Mouse (Mus musculus) heart, postnatal 0 days (tissue): ENCODE measurements around the gene Cfap97d1. TPM values are rescaled to one million over a fixed set of nuclear protein-coding genes. Genes with fewer than 3 reads are reported as not detected.
A peak's percentile ranks its signal among the peaks of the same experiment; 100 is the strongest.

ENCODE experiments used
- ATAC-seq: fragments of 200-750 bp; cut with Nextera tagmentation; 2 replicates; pipeline ENCODE4 v1.8.0; 2017; ENCODE audit warnings: low read depth, moderate number of reproducible peaks, moderate library complexity; ENCODE audit not compliant: insufficient read depth
- DNase-seq: peaks from one replicate; pipeline ENCODE4 v3.0.0-alpha.2; 2016; ENCODE audit warnings: low spot score
- H3K27ac ChIP-seq: fragments of 300-500 bp; sonication (generic); 2 replicates; pipeline ENCODE4 v1.5.1; 2014; ENCODE audit warnings: low read depth, mild to moderate bottlenecking
- H3K27me3 ChIP-seq: fragments of 300-500 bp; sonication (generic); 2 replicates; pipeline ENCODE4 v1.6.1; 2014; ENCODE audit warnings: low read length, mixed read lengths; ENCODE audit not compliant: control insufficient read depth, insufficient read depth
- H3K36me3 ChIP-seq: fragments of 300-500 bp; sonication (generic); replicated peaks from 2 replicates; pipeline ENCODE4 v1.6.1; 2014; ENCODE audit warnings: low read length, mixed read lengths; ENCODE audit not compliant: control insufficient read depth, insufficient read depth
- H3K4me1 ChIP-seq: fragments of 300-500 bp; sonication (generic); 2 replicates; pipeline ENCODE4 v1.6.1; 2014; ENCODE audit warnings: antibody characterized with exemption; ENCODE audit not compliant: control insufficient read depth, insufficient read depth
- H3K4me2 ChIP-seq: fragments of 300-500 bp; sonication (generic); 2 replicates; pipeline ENCODE4 v1.6.1; 2014; ENCODE audit warnings: low read depth, mild to moderate bottlenecking, low read length, moderate library complexity
- H3K4me3 ChIP-seq: fragments of 300-500 bp; sonication (generic); 2 replicates; pipeline ENCODE4 v1.5.1; 2014; ENCODE audit warnings: low read depth, low read length
- H3K9ac ChIP-seq: fragments of 300-500 bp; sonication (generic); replicated peaks from 2 replicates; pipeline ENCODE4 v1.6.1; 2014; ENCODE audit warnings: low read depth, low read length, mixed read lengths
- H3K9me3 ChIP-seq: fragments of 300-500 bp; sonication (generic); replicated peaks from 2 replicates; pipeline ENCODE4 v1.6.1; 2016; ENCODE audit warnings: low read length; ENCODE audit not compliant: control insufficient read depth
- CTCF ChIP-seq: IDR thresholded peaks from 2 replicates; pipeline ENCODE4 v1.5.1; 2016; ENCODE audit warnings: antibody characterized with exemption, control low read depth, low read depth
- EP300 ChIP-seq: IDR thresholded peaks from 2 replicates; pipeline ENCODE4 v1.6.1; 2016; ENCODE audit warnings: antibody characterized with exemption, low read depth
- WGBS: fragments of 180-500 bp; shearing (Covaris S2); extraction: QIAGEN DNeasy Blood & Tissue Kit; methylation state at CpG from one replicate; pipeline ENCODE4 v1.1.7; 2014; 5-methylcytosine and 5-hydroxymethylcytosine counted together
- polyA plus RNA-seq: library from polyadenylated mRNA; unstranded; fragments of >200 nt; fragmentation: Nextera tagmentation; extraction: Ambion mirVana; gene quantifications from 2 replicates; pipeline ENCODE4 v1.2.1, GENCODE M21; 2015
- total RNA-seq: library from RNA; depleted of rRNA; stranded (reverse); fragments of >200 nt; gene quantifications from 2 replicates; pipeline ENCODE4 v1.2.3, GENCODE M21; 2014; ENCODE audit warnings: low replicate concordance

Cfap97d1 gene
- total and polyA plus RNA-seq, 2 experiments from 2014 or later, result not detected

DNA sequence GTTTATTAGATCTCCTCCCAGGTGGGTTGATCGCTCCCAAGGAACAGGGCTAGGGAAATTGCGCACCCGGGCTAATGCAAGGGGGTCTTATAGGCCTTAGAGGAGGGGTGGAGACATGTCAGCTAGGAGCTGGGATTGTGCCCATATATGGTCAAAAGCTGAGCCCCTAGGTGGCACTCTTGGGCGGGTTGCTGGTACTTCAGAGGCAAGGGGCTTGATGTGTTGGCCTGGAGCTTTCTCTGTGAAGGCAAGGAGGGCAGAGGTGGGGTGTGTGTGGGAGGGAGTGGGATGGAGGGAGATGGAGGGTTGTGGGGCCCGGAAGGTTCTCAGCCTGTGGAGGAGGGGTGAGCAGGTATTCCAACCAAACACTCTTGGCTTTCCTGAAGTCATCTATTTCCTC is 37.6 kb upstream of the Cfap97d1 start:
- Histone ChIP-seq H3K27me3 (0 out of 2 replicates have a peak, but pooled peaks cover 3% of the 10 kb centered on the region), H3K4me1 (no peaks in the 10 kb centered on the region), H3K9me3 (no peaks in the 10 kb centered on the region), H3K36me3 (no peaks in the 10 kb centered on the region), H3K4me2 (no peak overlapping the region), H3K9ac (no peak overlapping the region), H3K27ac (no peak overlapping the region), H3K4me3 (no peak overlapping the region)
- ATAC-seq, result no peak
- 44% methylated on average over 5 of the region's 5 CpGs for WGBS
- no peak for DNase-seq
- TF ChIP-seq EP300 (no peak), CTCF (peak; percentile 8; the same call in 1 of the 2 replicates)

DNA sequence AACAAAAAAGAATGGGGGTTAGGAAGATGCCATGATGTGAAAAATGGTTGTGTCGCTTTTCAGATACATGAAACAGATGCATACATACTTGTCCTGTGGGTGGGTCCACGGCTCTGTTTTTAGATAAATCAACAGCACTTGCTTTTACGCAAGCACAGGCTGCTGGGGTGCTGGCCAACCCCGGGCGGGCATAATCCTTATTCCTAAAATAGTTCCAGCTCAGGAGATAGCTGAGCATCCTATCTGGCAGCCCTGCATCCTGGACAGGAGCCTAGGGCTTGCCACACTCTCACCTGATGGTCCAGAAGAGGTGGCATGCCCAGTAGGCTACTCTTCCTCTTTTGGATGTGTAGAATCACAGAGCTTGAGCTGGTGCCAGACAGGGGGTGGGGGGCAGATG is 34.1 kb upstream of the Cfap97d1 start:
- TF ChIP-seq EP300 (no peak), CTCF (no peak)
- ATAC-seq (no peak), DNase-seq (no peak)
- H3K36me3 ChIP-seq, result no peaks in the 10 kb centered on the region
- no peak overlapping the region for H3K4me2 ChIP-seq
- H3K9ac ChIP-seq, result no peak overlapping the region
- H3K4me1 ChIP-seq, result peaks cover 24% of the 10 kb centered on the region
- no peaks in the 10 kb centered on the region for H3K9me3 ChIP-seq
- WGBS, result 38% methylated on average over 5 of the region's 5 CpGs
- 0 out of 2 replicates have a peak, but pooled peaks cover 3% of the 10 kb centered on the region for H3K27me3 ChIP-seq
- no peak overlapping the region for H3K27ac ChIP-seq
- no peak overlapping the region for H3K4me3 ChIP-seq

DNA sequence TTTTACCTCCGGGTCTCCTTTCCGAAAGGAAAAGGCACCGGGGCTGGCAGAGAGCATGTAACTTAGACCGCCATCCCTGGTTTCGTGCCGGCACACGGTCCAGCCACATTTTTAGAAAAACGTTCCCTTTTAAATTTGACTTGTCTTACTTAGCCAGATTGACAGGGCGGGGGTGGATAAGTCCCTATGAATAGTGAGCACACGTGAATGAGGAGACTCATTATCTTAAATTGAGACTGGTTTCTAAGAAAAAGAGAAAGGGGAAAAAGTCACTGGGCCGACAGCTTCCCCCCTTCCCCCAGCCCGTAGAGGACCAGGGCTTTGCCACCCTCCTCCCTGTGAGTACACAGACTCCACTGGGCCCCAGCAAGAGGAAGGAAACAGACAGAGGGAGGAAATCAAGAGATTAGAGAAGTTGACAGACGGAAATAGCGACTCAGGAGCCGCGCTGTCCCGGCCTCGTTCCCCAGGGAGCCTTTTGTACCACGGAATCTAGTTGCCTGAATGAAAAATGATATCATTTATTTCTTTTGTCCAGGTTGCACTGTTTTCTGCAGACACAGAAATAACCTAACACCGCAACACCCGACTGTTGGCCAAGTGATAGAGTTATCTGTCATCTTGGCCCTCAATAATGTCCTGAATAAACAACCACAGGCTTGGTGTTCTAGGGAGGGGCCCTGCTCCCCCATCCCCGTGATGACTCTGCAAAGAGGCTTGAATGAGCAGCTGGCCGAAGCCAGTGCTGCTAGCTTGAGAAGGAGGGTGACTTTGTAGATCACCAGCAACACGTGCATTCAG is 31.3 kb upstream of the Cfap97d1 start:
- peaks cover 24% of the 10 kb centered on the region for H3K4me1 ChIP-seq
- H3K27me3 ChIP-seq, result 0 out of 2 replicates have a peak, but pooled peaks cover 3% of the 10 kb centered on the region
- no peaks in the 10 kb centered on the region for H3K9me3 ChIP-seq
- peak overlapping the region; percentile 26 for H3K4me2 ChIP-seq
- H3K27ac ChIP-seq, result peak overlapping the region; percentile 62
- TF ChIP-seq EP300 (peak; percentile 68; the same call in 1 of the 2 replicates), CTCF (no peak)
- peak; percentile 90 for DNase-seq
- no peak overlapping the region for H3K4me3 ChIP-seq
- WGBS, result 16% methylated on average over 24 of the region's 24 CpGs
- ATAC-seq, result peak; percentile 86
- H3K36me3 ChIP-seq, result no peaks in the 10 kb centered on the region
- H3K9ac ChIP-seq, result no peak overlapping the region

DNA sequence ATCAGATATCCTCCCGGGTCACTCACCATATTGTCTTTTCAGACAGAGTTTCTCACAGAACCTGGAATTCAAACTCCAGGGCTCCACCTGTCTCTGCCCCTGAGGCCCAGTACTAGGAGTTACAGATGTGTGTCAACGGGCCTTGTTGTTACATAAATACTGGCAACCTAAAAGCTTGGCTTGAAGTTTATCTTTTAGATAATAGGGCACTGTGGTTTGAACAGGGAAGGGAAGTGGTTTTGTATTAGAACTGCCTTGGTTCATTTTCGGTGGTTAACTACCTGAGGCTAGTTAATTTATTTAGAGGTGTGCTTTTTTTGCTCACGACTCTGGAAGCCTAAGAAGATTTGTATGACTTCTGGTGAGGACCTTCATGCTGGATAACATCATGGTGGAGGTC is 30.6 kb upstream of the Cfap97d1 start:
- Histone ChIP-seq H3K4me3 (no peak overlapping the region), H3K9ac (no peak overlapping the region), H3K9me3 (no peaks in the 10 kb centered on the region), H3K36me3 (no peaks in the 10 kb centered on the region), H3K27me3 (0 out of 2 replicates have a peak, but pooled peaks cover 3% of the 10 kb centered on the region), H3K4me1 (peaks cover 24% of the 10 kb centered on the region), H3K4me2 (peak overlapping the region; percentile 26; the same call in 1 of the 2 replicates), H3K27ac (peak overlapping the region; percentile 62)
- DNase-seq (no peak), ATAC-seq (no peak)
- TF ChIP-seq CTCF (no peak), EP300 (no peak)
- WGBS, result 34% methylated on average over 4 of the region's 4 CpGs

DNA sequence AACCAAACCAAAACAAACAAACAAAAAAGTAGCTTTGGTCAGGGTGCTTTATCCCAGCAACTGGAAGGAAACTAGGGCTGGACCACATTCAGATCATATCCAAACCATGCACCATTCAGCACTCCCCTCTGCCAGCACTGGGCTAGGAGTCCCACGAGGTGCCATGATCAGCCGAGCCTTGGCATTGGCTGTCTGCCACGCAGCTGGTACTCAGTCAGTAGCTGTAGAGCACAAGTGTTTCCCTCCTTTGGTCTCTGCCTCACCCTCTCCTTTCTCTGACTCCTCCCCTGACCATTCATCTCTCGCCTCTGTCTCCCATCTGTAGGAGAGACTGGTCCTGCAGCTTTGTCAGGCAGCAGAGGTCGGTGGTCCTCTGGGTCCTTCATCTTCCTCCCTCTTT is 26.6 kb upstream of the Cfap97d1 start:
- Histone ChIP-seq H3K27me3 (peaks cover 21% of the 10 kb centered on the region; the same call in 1 of the 2 replicates), H3K9ac (no peak overlapping the region), H3K4me3 (no peak overlapping the region), H3K4me1 (peaks cover 21% of the 10 kb centered on the region), H3K9me3 (no peaks in the 10 kb centered on the region), H3K4me2 (no peak overlapping the region), H3K36me3 (no peaks in the 10 kb centered on the region), H3K27ac (no peak overlapping the region)
- ATAC-seq (no peak), DNase-seq (no peak)
- TF ChIP-seq CTCF, result no peak
- TF ChIP-seq EP300, result no peak
- WGBS, result 55% methylated on average over 5 of the region's 5 CpGs
